ENCODE assay signal across 9 mouse cellular contexts in the genomic region with DNA sequence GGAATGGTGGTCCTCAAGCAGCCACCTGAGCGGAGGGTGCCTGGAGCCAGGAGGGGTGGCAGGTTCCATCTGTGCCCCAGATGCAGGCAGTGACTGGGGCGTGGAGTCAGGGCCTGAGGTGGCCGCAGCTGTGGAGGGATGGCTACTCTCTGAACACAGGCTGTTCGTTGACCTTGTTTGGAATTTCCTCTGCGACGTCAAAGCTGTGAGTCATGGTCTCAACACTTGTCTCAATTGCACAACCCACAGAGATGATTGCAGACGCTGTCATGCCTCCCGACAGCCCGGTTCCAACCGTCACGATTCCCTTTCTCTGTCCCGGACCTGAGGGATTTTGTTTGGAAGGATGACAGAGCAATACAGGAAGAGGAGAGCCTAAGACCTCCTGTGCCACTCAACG. TPM values are rescaled to one million over a fixed set of nuclear protein-coding genes. Genes with fewer than 3 reads are reported as not detected.
A peak's percentile ranks its signal among the peaks of the same experiment; 100 is the strongest.
DNase-seq lines count a peak whose midpoint lies in the region; ATAC-seq lines count a peak whose summit lies in the region.
"Had no signal": no experiment of that assay in that cellular context is flagged by ENCODE, and none has a peak within 500 bp of the region (broad histone marks: within the 10 kb centered on the region; RNA-seq: fewer than 3 reads in every experiment).

No protein-coding gene starts in this region.

- no peak overlapping the region for H3K9ac ChIP-seq in midbrain, embryonic 15.5 days
- H3K9ac ChIP-seq: limb, embryonic 12.5 days had no signal

- ATAC-seq in inflammation-experienced regulatory T-cells, adult 6 months, result peak; percentile 56
- ATAC-seq in midbrain, embryonic 15.5 days (replicated peaks), result no peak

- no peak overlapping the region for H3K4me3 ChIP-seq in midbrain, embryonic 15.5 days
- H3K4me3 ChIP-seq: limb, embryonic 12.5 days had no signal

- H3K4me1 ChIP-seq in midbrain, embryonic 15.5 days, result no peaks in the 10 kb centered on the region

- WGBS in midbrain, embryonic 15.5 days, result 65% methylated on average over 13 of the region's 13 CpGs

- H3K36me3 ChIP-seq in midbrain, embryonic 15.5 days (replicated peaks), result no peaks in the 10 kb centered on the region
- H3K36me3 ChIP-seq: limb, embryonic 12.5 days had no signal

- peak; percentile 48 to 72 for DNase-seq in urinary bladder, adult 18-20 months (ENCODE audit: low spot score in 2 of 2)
- DNase-seq in urinary bladder, postnatal 10 days (ENCODE audit: low spot score), result no peak
- DNase-seq in fibroblast of lung, adult 2 months (ENCODE audit: low read depth), result peak; percentile 81
- DNase-seq in lung, postnatal 36 days, result peak; percentile 86
- DNase-seq in frontal cortex, postnatal 25 days (ENCODE audit: low spot score in 2 of 2), result no peak
- no peak for DNase-seq in thymus, postnatal 36 days

- H3K27me3 ChIP-seq in midbrain, embryonic 15.5 days (replicated peaks), result no peaks in the 10 kb centered on the region
- H3K27me3 ChIP-seq: limb, embryonic 12.5 days had no signal

- no peak overlapping the region for H3K27ac ChIP-seq in midbrain, embryonic 15.5 days
- H3K27ac ChIP-seq: limb, embryonic 12.5 days had no signal

- H3K9me3 ChIP-seq in midbrain, embryonic 15.5 days, result no peaks in the 10 kb centered on the region
- H3K9me3 ChIP-seq: limb, embryonic 12.5 days had no signal

- no peak overlapping the region for H3K4me2 ChIP-seq in midbrain, embryonic 15.5 days
- H3K4me2 ChIP-seq: limb, embryonic 12.5 days had no signal

RNA-seq across cellular contexts. Expression of a gene that starts 26.3 kb away (rescaled TPM):
- polyA plus RNA-seq in inflammation-experienced regulatory T-cells, adult 6 months (2017; shearing (Covaris generic)), result 100 to 1,000 TPM; 125 to 343 (median 290) TPM
- 127 and 151 TPM in 2 replicates for polyA plus RNA-seq in midbrain, embryonic 15.5 days (2015; fragmentation: Nextera tagmentation; extraction: Ambion mirVana)

RNA-seq across cellular contexts. Expression of a gene that starts 55.2 kb away (rescaled TPM):
- polyA plus RNA-seq in inflammation-experienced regulatory T-cells, adult 6 months (2017; shearing (Covaris generic)), result 10 to 100 TPM; 15.0 to 44.4 (median 16.8) TPM
- polyA plus RNA-seq in midbrain, embryonic 15.5 days (2015; fragmentation: Nextera tagmentation; extraction: Ambion mirVana), result 2.2 and 2.3 TPM in 2 replicates

Comparison
In these comparisons a context has a peak if more than half of its experiments do, and no peak if none do; other contexts are left out.
1. DNase-seq: peak in urinary bladder, adult 18-20 months (2 of 2), fibroblast of lung, adult 2 months (single experiment) and lung, postnatal 36 days (single experiment); none in urinary bladder, postnatal 10 days (single experiment), frontal cortex, postnatal 25 days (0 of 2) and thymus, postnatal 36 days (0 of 2).